Mouse (Mus musculus) lung, adult 2 months (tissue): ENCODE measurements around the gene Dpf3.

Experiments
- CTCF ChIP-seq: fragments of 200-500 bp; IDR thresholded peaks from 2 replicates; pipeline ENCODE4 v1.5.1; 2011; ENCODE audit warnings: mild to moderate bottlenecking, low read length, control low read depth; ENCODE audit not compliant: insufficient read depth
- POLR2A ChIP-seq: fragments of 200-500 bp; IDR thresholded peaks from 2 replicates; pipeline ENCODE4 v1.6.1; 2011; ENCODE audit warnings: low read depth, mild to moderate bottlenecking, control low read depth, low read length, borderline replicate concordance; ENCODE audit errors: extremely low read depth

GRCm38 (mm10) chr12:83450471-83450870 lies 37.0 kb downstream of the Dpf3 start:
- no peak for TF ChIP-seq POLR2A
- TF ChIP-seq CTCF: no peak
